9 mouse cellular contexts compared by ENCODE assay signal in the genomic region with DNA sequence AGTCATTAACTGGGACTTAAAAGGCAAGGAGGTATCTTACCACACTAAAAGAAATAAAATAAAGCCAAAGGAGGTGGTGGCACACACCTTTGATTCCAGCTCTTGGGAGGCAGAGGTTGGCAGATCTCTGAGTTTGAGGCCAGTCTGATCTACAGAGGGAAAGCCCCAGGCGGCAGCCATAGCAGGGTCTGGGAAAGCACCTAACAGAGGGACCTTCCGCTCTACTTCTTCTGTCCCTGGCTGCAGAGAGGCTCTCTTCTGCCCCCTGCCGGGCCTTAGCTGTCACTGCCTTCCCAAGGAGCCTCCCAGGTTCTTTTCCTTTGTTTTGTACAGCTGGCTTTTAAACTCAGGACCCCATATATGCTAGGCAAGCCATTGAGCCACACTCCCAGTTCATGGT. TPM values are rescaled to one million over a fixed set of nuclear protein-coding genes. Genes with fewer than 3 reads are reported as not detected.
A peak's percentile ranks its signal among the peaks of the same experiment; 100 is the strongest.
DNase-seq lines count a peak whose midpoint lies in the region; ATAC-seq and TF ChIP-seq lines count a peak whose summit lies in the region.
"Had no signal": no experiment of that assay in that cellular context is flagged by ENCODE, and none has a peak within 500 bp of the region (broad histone marks: within the 10 kb centered on the region; RNA-seq: fewer than 3 reads in every experiment).

No protein-coding gene starts in this region.

- TF ChIP-seq EP300 in heart, postnatal 0 days (IDR thresholded peaks at IDR 0.05; ENCODE audit: low read depth), result 0 out of 2 replicates have a peak, but pooled peaks have one; percentile 10

- no peaks in the 10 kb centered on the region for H3K36me3 ChIP-seq in heart, postnatal 0 days (replicated peaks; ENCODE audit: control insufficient read depth, insufficient read depth, low read length)
- no peaks in the 10 kb centered on the region for H3K36me3 ChIP-seq in lung, embryonic 14.5 days (ENCODE audit: insufficient read depth)
- H3K36me3 ChIP-seq: lung, embryonic 15.5 days had no signal

- peak; percentile 89 for TF ChIP-seq CTCF in heart, postnatal 0 days (IDR thresholded peaks at IDR 0.05; ENCODE audit: low read depth)
- TF ChIP-seq CTCF in lung, embryonic 14.5 days (IDR thresholded peaks at IDR 0.05; ENCODE audit: low read depth), result peak; percentile 95

- no peaks in the 10 kb centered on the region for H3K27me3 ChIP-seq in heart, postnatal 0 days (ENCODE audit: control insufficient read depth, insufficient read depth, low read length)
- H3K27me3 ChIP-seq in lung, embryonic 14.5 days (ENCODE audit: insufficient read depth, low read length), result no peaks in the 10 kb centered on the region
- H3K27me3 ChIP-seq: lung, embryonic 15.5 days had no signal

- peak; percentile 47 to 62 for DNase-seq in adrenal gland, adult 18-20 months (ENCODE audit: low spot score in 2 of 2)
- no peak for DNase-seq in adrenal gland, postnatal 4 days (ENCODE audit: low spot score in 2 of 2)
- peak; percentile 72 for DNase-seq in brain, adult 2 months (ENCODE audit: low read depth, low spot score)
- peak; percentile 78 for DNase-seq in heart, postnatal 0 days (ENCODE audit: low spot score)
- DNase-seq in kidney, postnatal 10 days, result peak; percentile 76
- DNase-seq in lung, embryonic 14.5 days, result peak; percentile 87
- DNase-seq in retina, embryonic 14.5 days (ENCODE audit: low spot score), result peak; percentile 90

- 2% methylated on average over 3 of the region's 3 CpGs for WGBS in heart, postnatal 0 days
- 1% methylated on average over 3 of the region's 3 CpGs for WGBS in lung, embryonic 14.5 days

- H3K9ac ChIP-seq in heart, postnatal 0 days (replicated peaks; ENCODE audit: low read depth, low read length), result no peak overlapping the region
- H3K9ac ChIP-seq in lung, embryonic 14.5 days, result no peak overlapping the region
- H3K9ac ChIP-seq: lung, embryonic 15.5 days had no signal

- H3K4me2 ChIP-seq in heart, postnatal 0 days (ENCODE audit: low read depth, low read length), result no peak overlapping the region
- no peak overlapping the region for H3K4me2 ChIP-seq in lung, embryonic 14.5 days
- H3K4me2 ChIP-seq: lung, embryonic 15.5 days had no signal

- no peak overlapping the region for H3K4me3 ChIP-seq in heart, postnatal 0 days (ENCODE audit: low read depth, low read length)
- H3K4me3 ChIP-seq in lung, embryonic 14.5 days (ENCODE audit: low read depth, low read length), result no peak overlapping the region
- H3K4me3 ChIP-seq: lung, embryonic 15.5 days had no signal

- H3K27ac ChIP-seq in heart, postnatal 0 days (ENCODE audit: low read depth), result no peak overlapping the region
- no peak overlapping the region for H3K27ac ChIP-seq in lung, embryonic 14.5 days (ENCODE audit: low read depth)
- H3K27ac ChIP-seq: lung, embryonic 15.5 days had no signal

- no peaks in the 10 kb centered on the region for H3K4me1 ChIP-seq in heart, postnatal 0 days (ENCODE audit: control insufficient read depth, insufficient read depth)
- H3K4me1 ChIP-seq in lung, embryonic 14.5 days (ENCODE audit: insufficient read depth), result no peaks in the 10 kb centered on the region
- H3K4me1 ChIP-seq: lung, embryonic 15.5 days had no signal

- 0 out of 2 replicates have a peak, but pooled peaks cover 3% of the 10 kb centered on the region for H3K9me3 ChIP-seq in heart, postnatal 0 days (replicated peaks; ENCODE audit: control insufficient read depth, low read length)
- H3K9me3 ChIP-seq in lung, embryonic 14.5 days (ENCODE audit: low read depth, low read length), result no peaks in the 10 kb centered on the region
- H3K9me3 ChIP-seq: lung, embryonic 15.5 days had no signal

- ATAC-seq in erythroblast, adult 5-6 weeks (replicated peaks; ENCODE audit: low FRiP score, poor library complexity, severe bottlenecking), result peak; percentile 77
- ATAC-seq in heart, postnatal 0 days (ENCODE audit: insufficient read depth, low read depth), result peak; percentile 89
- peak; percentile 70; the same call in 1 of the 2 replicates for ATAC-seq in lung, embryonic 14.5 days (ENCODE audit: insufficient read depth)

RNA-seq across cellular contexts. Expression of a gene that starts 40.4 kb away (rescaled TPM):
- total RNA-seq in adrenal gland, adult 18-20 months (2021), result under 1 TPM in 1 of 2 experiments, not detected in 1; 0.10 TPM
- total RNA-seq in adrenal gland, postnatal 4 days (2021), result under 1 TPM; 0.56 TPM
- 0.84 TPM in 1 of 2 replicates, not detected in the other for total RNA-seq in erythroblast, adult 5-6 weeks (2015; ENCODE audit: low replicate concordance)
- total RNA-seq in erythroblast, adult 5-6 weeks (2017; ENCODE audit: low replicate concordance), result 0.26 TPM in 1 of 2 replicates, not detected in the other
- not detected in 2 replicates for total RNA-seq in heart, postnatal 0 days (2014; rRNA removed; ENCODE audit: low replicate concordance)
- polyA plus RNA-seq in heart, postnatal 0 days (2015; fragmentation: Nextera tagmentation; extraction: Ambion mirVana), result 0.04 and 0.05 TPM in 2 replicates
- not detected in 2 replicates for polyA plus RNA-seq in lung, embryonic 14.5 days (2014; fragmentation: Nextera tagmentation; extraction: Ambion mirVana)
- polyA plus RNA-seq: lung, embryonic 15.5 days had no signal

RNA-seq across cellular contexts. Expression of a gene that starts 58.4 kb away (rescaled TPM):
- 10 to 100 TPM; 30.2 to 40.6 TPM for total RNA-seq in adrenal gland, adult 18-20 months (2021)
- total RNA-seq in adrenal gland, postnatal 4 days (2021), result 10 to 100 TPM; 22.3 to 25.8 TPM
- total RNA-seq in erythroblast, adult 5-6 weeks (2015; ENCODE audit: low replicate concordance), result 6.3 and 6.5 TPM in 2 replicates
- total RNA-seq in erythroblast, adult 5-6 weeks (2017; ENCODE audit: low replicate concordance), result 1.5 and 5.9 TPM in 2 replicates
- 6.9 and 9.6 TPM in 2 replicates for total RNA-seq in heart, postnatal 0 days (2014; rRNA removed; ENCODE audit: low replicate concordance)
- 4.2 and 4.5 TPM in 2 replicates for polyA plus RNA-seq in heart, postnatal 0 days (2015; fragmentation: Nextera tagmentation; extraction: Ambion mirVana)
- polyA plus RNA-seq in lung, embryonic 14.5 days (2014; fragmentation: Nextera tagmentation; extraction: Ambion mirVana), result 6.2 and 6.8 TPM in 2 replicates

Comparison
In these comparisons a context has a peak if more than half of its experiments do, and no peak if none do; other contexts are left out.
1. DNase-seq: peak in adrenal gland, adult 18-20 months (2 of 2), brain, adult 2 months (single experiment), heart, postnatal 0 days (single experiment), kidney, postnatal 10 days (single experiment), lung, embryonic 14.5 days (single experiment) and retina, embryonic 14.5 days (single experiment); none in adrenal gland, postnatal 4 days (0 of 2).
2. Peak in every context shown above with its lines, with median percentiles within 50 percentile points of each other: ATAC-seq.